Mouse (Mus musculus) hindbrain, embryonic 12.5 days (tissue): ENCODE measurements around the gene Tldc2. TPM values are rescaled to one million over a fixed set of nuclear protein-coding genes. Genes with fewer than 3 reads are reported as not detected.

ENCODE experiments used
- ATAC-seq: fragments of 200-750 bp; cut with Nextera tagmentation; 2 replicates; pipeline ENCODE4 v1.8.0; 2017; ENCODE audit warnings: moderate TSS enrichment; ENCODE audit not compliant: low FRiP score
- H3K27ac ChIP-seq: fragments of 300-500 bp; sonication (generic); 2 replicates; pipeline ENCODE4 v1.5.1; 2016; ENCODE audit warnings: mild to moderate bottlenecking
- H3K27me3 ChIP-seq: fragments of 300-500 bp; sonication (generic); 2 replicates; pipeline ENCODE4 v1.6.1; 2016; ENCODE audit warnings: mild to moderate bottlenecking
- H3K36me3 ChIP-seq: fragments of 300-500 bp; sonication (generic); 2 replicates; pipeline ENCODE4 v1.6.1; 2016; ENCODE audit warnings: mild to moderate bottlenecking
- H3K4me1 ChIP-seq: fragments of 300-500 bp; sonication (generic); 2 replicates; pipeline ENCODE4 v1.6.1; 2016
- H3K4me2 ChIP-seq: fragments of 300-500 bp; sonication (generic); replicated peaks from 2 replicates; pipeline ENCODE4 v1.6.1; 2016; ENCODE audit warnings: mild to moderate bottlenecking
- H3K4me3 ChIP-seq: fragments of 300-500 bp; sonication (generic); 2 replicates; pipeline ENCODE4 v1.5.1; 2016; ENCODE audit warnings: mild to moderate bottlenecking
- H3K9ac ChIP-seq: fragments of 300-500 bp; sonication (generic); 2 replicates; pipeline ENCODE4 v1.6.1; 2016; ENCODE audit warnings: mild to moderate bottlenecking, moderate library complexity
- H3K9me3 ChIP-seq: fragments of 300-500 bp; sonication (generic); replicated peaks from 2 replicates; pipeline ENCODE4 v1.6.1; 2016; ENCODE audit warnings: mild to moderate bottlenecking
- WGBS: fragments of 180-500 bp; shearing (Covaris S2); methylation state at CpG from one replicate; pipeline ENCODE4 v1.1.7; 2016; 5-methylcytosine and 5-hydroxymethylcytosine counted together
- polyA plus RNA-seq: library from polyadenylated mRNA; unstranded; fragments of >200 nt; fragmentation: Nextera tagmentation; extraction: Ambion mirVana; gene quantifications from 2 replicates; pipeline ENCODE4 v1.2.1, GENCODE M21; 2016

The Tldc2 gene
- polyA plus RNA-seq, 1 experiment from 2014 or later, result not detected

DNA sequence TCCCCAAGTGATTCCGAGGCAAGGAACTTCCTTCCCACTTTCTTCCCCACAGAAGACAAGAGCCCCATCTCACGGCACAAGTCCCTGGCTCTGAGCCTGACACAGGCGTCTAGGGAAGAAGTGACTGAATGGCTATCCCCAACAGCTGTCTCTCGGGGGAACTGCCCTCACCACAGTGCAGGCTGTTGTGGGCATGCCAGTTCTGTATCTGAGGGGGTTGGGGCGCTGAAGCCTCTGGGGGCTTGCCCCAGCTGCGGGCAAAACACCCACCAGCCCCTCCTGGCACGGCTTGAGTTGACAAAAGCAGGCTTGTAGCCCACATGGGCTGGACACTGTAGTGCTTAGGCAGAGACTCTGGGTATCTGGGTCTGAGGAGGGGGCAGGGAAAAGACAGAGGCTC, 22.7 kb upstream of the Tldc2 start:
- no peaks in the 10 kb centered on the region for H3K9me3 ChIP-seq
- 55% methylated on average over 7 of the region's 7 CpGs for WGBS
- peaks cover 66% of the 10 kb centered on the region for H3K4me1 ChIP-seq
- H3K9ac ChIP-seq, result peak overlapping the region; percentile 2; the same call in 1 of the 2 replicates
- peak overlapping the region; percentile 55; the same call in 1 of the 2 replicates for H3K27ac ChIP-seq
- H3K4me3 ChIP-seq, result no peak overlapping the region
- no peak overlapping the region for H3K4me2 ChIP-seq
- no peaks in the 10 kb centered on the region for H3K27me3 ChIP-seq
- 0 out of 2 replicates have a peak, but pooled peaks have one; percentile 21 for ATAC-seq
- peaks cover 13% of the 10 kb centered on the region for H3K36me3 ChIP-seq

GRCm38 (mm10) chr2:157064978-157065878, 21.6 kb upstream of the Tldc2 start:
- Histone ChIP-seq H3K9ac (no peak overlapping the region), H3K36me3 (peaks cover 2% of the 10 kb centered on the region), H3K4me1 (peaks cover 68% of the 10 kb centered on the region), H3K27ac (0 out of 2 replicates have a peak overlapping the region, but pooled peaks have one; percentile 19), H3K27me3 (no peaks in the 10 kb centered on the region), H3K9me3 (no peaks in the 10 kb centered on the region), H3K4me3 (no peak overlapping the region), H3K4me2 (no peak overlapping the region)
- WGBS, result 84% methylated on average over 14 of the region's 14 CpGs
- ATAC-seq, result no peak

DNA sequence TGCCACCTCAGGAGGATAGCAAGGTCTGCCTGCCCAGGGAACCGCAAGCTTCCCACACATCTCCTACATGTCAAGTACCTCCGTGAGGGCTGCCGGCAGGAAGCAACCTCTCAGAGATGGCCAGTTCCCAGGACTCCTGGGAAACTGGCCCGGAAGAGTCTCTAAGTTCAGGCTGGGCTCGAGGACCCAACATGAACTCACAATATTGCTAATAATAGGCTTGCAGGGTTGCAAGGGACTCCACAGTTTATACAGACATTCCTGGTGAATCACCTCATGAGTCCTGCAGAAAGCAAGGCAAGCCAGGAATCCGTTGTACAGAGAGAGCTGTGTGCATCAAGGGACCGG, 21.0 kb upstream of the Tldc2 start:
- 87% methylated on average over 7 of the region's 7 CpGs for WGBS
- H3K36me3 ChIP-seq, result no peaks in the 10 kb centered on the region
- H3K4me2 ChIP-seq, result no peak overlapping the region
- H3K9ac ChIP-seq, result no peak overlapping the region
- H3K27me3 ChIP-seq, result no peaks in the 10 kb centered on the region
- no peak overlapping the region for H3K4me3 ChIP-seq
- no peak overlapping the region for H3K27ac ChIP-seq
- H3K9me3 ChIP-seq, result no peaks in the 10 kb centered on the region
- ATAC-seq, result no peak
- H3K4me1 ChIP-seq, result peaks cover 74% of the 10 kb centered on the region

DNA sequence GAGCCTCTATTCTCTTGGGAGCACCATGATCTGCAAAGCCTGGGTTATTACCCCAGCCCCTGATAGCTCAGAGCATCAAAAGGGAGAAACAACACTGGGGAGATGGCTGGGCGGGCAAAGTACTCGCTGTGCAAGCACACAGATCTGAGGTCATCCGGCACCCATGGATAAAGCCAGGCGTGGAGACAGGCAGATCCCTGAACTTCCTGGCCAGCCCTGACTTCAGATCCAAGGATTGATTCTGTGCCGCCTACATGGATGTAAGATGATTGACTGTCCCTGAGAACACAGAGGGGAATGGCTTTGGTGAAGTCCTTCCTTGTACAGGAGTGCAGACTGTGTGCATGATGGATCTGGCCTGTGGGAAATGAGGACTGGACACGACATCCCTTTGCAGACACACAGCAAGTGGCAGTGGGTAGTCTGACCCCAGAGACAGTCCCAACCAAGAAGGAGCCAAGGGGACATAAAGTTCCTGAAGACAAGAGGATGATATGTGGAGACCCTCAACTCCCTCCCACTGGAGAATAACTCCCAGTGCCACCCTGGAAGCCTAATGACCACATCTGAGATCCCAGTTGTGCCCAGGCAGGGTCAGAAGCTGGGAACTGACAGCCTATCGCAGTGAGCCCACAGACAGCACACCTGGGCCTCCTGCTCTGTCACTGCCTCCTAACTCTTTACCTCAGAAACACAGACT, 20.0 kb upstream of the Tldc2 start:
- Histone ChIP-seq H3K27ac (no peak overlapping the region), H3K9ac (no peak overlapping the region), H3K4me2 (no peak overlapping the region), H3K27me3 (no peaks in the 10 kb centered on the region), H3K4me1 (peaks cover 84% of the 10 kb centered on the region), H3K9me3 (no peaks in the 10 kb centered on the region), H3K4me3 (no peak overlapping the region), H3K36me3 (no peaks in the 10 kb centered on the region)
- no peak for ATAC-seq
- 88% methylated on average over 7 of the region's 7 CpGs for WGBS

DNA sequence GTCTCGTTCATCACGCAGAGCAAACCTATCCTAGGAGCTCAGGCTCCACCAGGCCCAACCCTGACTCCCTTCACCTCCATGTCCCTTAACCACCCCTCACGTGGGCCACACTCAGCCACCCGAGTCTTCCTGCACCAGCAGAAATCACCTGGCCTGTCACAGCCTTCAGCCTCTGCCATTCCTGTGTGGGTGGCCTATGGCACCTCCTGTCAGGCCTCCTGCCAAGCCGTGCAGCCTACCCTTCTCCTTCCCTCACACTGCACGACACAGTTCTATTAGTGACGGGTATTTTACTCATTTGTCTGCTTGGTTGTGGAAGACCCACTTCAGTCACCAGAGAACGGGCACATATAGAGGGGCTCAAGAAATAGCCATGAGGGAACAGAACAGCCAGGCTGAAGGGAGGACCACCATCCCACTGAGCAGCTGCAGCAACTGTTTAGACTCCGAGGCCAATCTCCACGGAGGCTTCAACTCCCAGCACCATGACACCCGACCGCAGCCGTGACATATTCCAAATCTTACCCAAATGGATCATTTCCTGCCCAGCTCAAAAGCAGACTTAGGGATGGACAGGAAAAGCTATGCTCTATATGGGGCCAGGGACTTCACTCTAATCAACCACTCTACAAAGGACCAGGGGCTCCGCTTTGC, 18.0 kb upstream of the Tldc2 start:
- H3K9me3 ChIP-seq, result no peaks in the 10 kb centered on the region
- H3K27ac ChIP-seq, result peak overlapping the region; percentile 71
- peaks cover 86% of the 10 kb centered on the region for H3K4me1 ChIP-seq
- H3K27me3 ChIP-seq, result no peaks in the 10 kb centered on the region
- H3K4me3 ChIP-seq, result no peak overlapping the region
- WGBS, result 75% methylated on average over 14 of the region's 14 CpGs
- H3K36me3 ChIP-seq, result peaks cover 12% of the 10 kb centered on the region; the same call in 1 of the 2 replicates
- H3K4me2 ChIP-seq, result no peak overlapping the region; the same call in 1 of the 2 replicates
- ATAC-seq, result no peak
- H3K9ac ChIP-seq, result 0 out of 2 replicates have a peak overlapping the region, but pooled peaks have one; percentile 50

DNA sequence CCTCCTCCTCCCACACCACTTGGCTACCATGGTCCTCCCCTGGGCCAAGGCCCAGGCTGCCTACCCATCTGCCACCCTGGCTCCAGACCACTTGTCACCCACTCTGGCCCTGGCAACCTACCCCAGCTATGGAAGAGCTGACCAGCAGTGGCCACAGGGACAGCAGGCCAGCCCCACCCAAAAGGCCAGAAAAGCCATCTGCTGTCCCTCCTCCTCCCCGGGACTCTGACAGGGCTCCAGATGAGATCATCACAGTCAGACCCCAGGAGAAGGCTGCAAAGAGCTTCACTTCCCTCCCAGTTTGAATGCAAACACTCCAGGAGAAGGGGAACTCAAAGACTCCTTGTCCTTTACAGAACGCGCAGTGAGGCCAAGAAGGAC, 17.5 kb upstream of the Tldc2 start:
- Histone ChIP-seq H3K9me3 (no peaks in the 10 kb centered on the region), H3K9ac (peak overlapping the region; percentile 50; the same call in 1 of the 2 replicates), H3K4me2 (no peak overlapping the region; the same call in 1 of the 2 replicates), H3K4me1 (peaks cover 86% of the 10 kb centered on the region), H3K27ac (peak overlapping the region; percentile 71), H3K36me3 (peaks cover 12% of the 10 kb centered on the region; the same call in 1 of the 2 replicates), H3K27me3 (no peaks in the 10 kb centered on the region), H3K4me3 (no peak overlapping the region)
- 59% methylated on average over 3 of the region's 3 CpGs for WGBS
- ATAC-seq, result no peak

GRCm38 (mm10) chr2:157069755-157070315, 17.0 kb upstream of the Tldc2 start:
- Histone ChIP-seq H3K9ac (peak overlapping the region; percentile 50; the same call in 1 of the 2 replicates), H3K9me3 (no peaks in the 10 kb centered on the region), H3K27me3 (no peaks in the 10 kb centered on the region), H3K4me3 (no peak overlapping the region), H3K36me3 (peaks cover 12% of the 10 kb centered on the region; the same call in 1 of the 2 replicates), H3K27ac (peak overlapping the region; percentile 71), H3K4me1 (peaks cover 86% of the 10 kb centered on the region), H3K4me2 (no peak overlapping the region; the same call in 1 of the 2 replicates)
- no peak for ATAC-seq
- 49% methylated on average over 3 of the region's 3 CpGs for WGBS

- Histone ChIP-seq H3K4me2 (0 out of 2 replicates have a peak overlapping the region, but pooled peaks have one; percentile 0), H3K4me3 (no peak overlapping the region), H3K4me1 (peaks cover 86% of the 10 kb centered on the region), H3K9ac (peak overlapping the region; percentile 53; the same call in 1 of the 2 replicates), H3K27ac (peak overlapping the region; percentile 71), H3K36me3 (peaks cover 12% of the 10 kb centered on the region; the same call in 1 of the 2 replicates), H3K27me3 (no peaks in the 10 kb centered on the region), H3K9me3 (no peaks in the 10 kb centered on the region)
- no peak for ATAC-seq
- WGBS, result 67% methylated on average over 9 of the region's 9 CpGs
Measured at GRCm38 (mm10) chr2:157070365-157070764, 16.5 kb upstream of the Tldc2 start.

- Histone ChIP-seq H3K9me3 (no peaks in the 10 kb centered on the region), H3K4me3 (no peak overlapping the region), H3K9ac (no peak overlapping the region), H3K4me2 (no peak overlapping the region), H3K27me3 (no peaks in the 10 kb centered on the region), H3K27ac (peak overlapping the region; percentile 44), H3K4me1 (peaks cover 91% of the 10 kb centered on the region), H3K36me3 (peaks cover 14% of the 10 kb centered on the region)
- 70% methylated on average over 2 of the region's 2 CpGs for WGBS
- ATAC-seq, result no peak
Measured at GRCm38 (mm10) chr2:157071556-157071955, 15.3 kb upstream of the Tldc2 start.

DNA sequence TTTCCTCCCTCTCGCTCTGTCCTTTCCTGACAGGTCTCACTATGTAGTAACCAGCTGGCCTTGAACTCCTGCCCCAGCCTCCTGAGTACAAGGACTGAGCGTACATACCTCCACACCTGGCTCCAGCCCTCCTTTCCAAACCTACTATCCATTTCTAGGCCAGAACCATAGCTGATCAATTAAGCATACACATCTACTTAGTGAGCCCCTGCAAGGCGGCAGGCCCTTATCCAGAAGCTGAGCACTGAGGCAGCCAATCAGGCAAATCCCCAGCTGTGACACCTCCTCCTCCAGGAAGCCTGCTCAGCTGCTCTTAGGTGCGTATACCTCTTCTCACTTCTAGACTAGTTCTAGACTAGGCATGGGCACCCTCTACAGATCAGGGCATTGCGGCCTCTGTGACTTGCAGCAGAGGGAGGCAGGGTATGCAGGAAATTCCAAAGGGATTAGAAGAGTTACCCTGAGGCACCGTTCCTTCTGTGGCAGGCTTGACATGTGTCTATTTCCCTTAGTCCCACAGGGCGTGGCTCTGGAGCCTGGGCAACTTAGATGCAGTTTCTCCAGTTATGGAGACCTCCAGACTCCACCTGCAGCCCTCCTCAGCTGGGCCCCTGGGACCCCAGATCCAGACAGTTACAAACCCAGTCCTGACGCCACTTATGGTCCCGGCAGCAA, 14.4 kb upstream of the Tldc2 start:
- Histone ChIP-seq H3K4me2 (no peak overlapping the region), H3K27me3 (no peaks in the 10 kb centered on the region), H3K4me1 (peaks cover 93% of the 10 kb centered on the region), H3K27ac (no peak overlapping the region), H3K9ac (no peak overlapping the region), H3K9me3 (no peaks in the 10 kb centered on the region), H3K36me3 (peaks cover 15% of the 10 kb centered on the region), H3K4me3 (no peak overlapping the region)
- WGBS, result 80% methylated on average over 9 of the region's 9 CpGs
- no peak for ATAC-seq

DNA sequence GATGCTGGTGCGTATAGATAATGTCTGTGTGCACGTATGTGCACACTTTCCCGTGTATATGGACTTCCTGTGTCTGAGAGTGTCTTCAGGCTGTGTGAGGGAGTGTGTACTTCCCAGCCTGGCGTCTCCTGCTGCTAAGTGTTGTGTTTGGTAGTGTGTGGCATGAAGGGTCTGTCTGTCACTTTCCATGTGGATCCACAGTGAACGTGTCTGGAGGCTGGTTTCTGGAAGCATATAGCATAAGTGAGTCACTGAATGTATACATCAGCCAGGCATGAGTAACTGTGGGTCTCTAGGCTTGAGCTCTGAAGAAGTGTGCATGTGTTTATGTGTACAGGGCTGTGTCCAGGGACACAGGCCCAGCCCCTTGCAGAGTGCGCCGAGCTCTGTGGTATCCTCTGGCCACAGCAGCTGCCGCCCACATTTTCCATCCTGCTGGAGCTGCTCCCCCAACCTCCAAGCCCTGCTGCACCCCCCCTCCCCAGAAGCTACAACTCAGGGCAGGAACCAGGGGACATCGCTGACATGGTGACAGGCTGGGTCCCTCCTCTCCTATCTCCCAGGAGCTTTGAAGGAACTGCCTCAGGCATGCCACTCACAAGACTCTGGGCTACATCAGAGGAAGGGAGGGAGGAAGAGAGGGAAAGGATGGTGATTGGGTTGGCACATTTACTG, 13.3 kb upstream of the Tldc2 start:
- peaks cover 15% of the 10 kb centered on the region for H3K36me3 ChIP-seq
- H3K9me3 ChIP-seq, result no peaks in the 10 kb centered on the region
- 0 out of 2 replicates have a peak overlapping the region, but pooled peaks have one; percentile 2 for H3K9ac ChIP-seq
- no peak overlapping the region for H3K27ac ChIP-seq
- no peak for ATAC-seq
- H3K4me3 ChIP-seq, result no peak overlapping the region
- no peak overlapping the region for H3K4me2 ChIP-seq
- peaks cover 91% of the 10 kb centered on the region for H3K4me1 ChIP-seq
- WGBS, result 76% methylated on average over 9 of the region's 9 CpGs
- H3K27me3 ChIP-seq, result no peaks in the 10 kb centered on the region
